Mouse (Mus musculus): ENCODE data around the gene H2-Oa.

H2-Oa gene

DNA sequence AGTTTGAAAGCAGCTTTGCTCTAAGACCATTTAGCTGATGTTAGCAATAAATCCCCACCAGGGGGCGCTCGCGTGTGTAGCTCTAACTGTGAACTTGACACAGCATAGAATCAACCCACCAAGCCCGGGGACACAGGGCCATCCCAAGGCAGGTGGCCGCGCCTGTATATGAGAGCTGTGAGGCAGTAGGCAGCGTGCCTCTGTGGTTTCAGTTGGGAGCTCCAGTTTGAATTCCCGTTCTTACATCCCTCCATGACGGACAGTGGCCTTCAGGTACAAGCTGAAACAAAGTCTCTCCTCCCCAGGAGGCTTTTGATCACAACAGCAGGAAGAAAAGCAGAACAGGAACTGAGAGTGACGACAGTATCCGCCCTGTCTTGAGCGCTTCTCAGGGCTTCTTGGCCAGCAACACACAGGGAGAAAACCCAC is 9.5 kb downstream of the H2-Oa start:
- DNase-seq (ENCODE audit: low spot score) = peak; percentile 76

DNA sequence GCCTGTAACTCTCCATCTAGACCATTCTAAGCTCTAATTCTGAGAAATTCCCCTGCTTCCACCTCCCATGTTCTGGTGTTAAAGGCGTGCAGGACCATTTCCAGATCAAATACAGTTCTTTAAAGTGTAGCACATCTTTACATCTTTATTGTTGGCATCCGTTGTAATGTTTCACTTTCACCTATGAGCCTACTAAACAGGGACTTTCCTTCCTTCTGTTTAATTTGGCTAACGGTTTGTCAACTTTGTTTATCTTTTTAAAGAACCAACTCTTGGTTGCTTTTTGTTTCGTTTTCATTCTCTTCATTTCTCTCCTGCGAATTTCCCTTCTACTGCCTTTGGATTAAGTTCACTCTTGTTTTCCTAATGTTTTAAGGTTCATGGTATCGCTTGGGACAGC is 10.7 kb downstream of the H2-Oa start:
- no peak for DNase-seq (ENCODE audit: low spot score)

DNA sequence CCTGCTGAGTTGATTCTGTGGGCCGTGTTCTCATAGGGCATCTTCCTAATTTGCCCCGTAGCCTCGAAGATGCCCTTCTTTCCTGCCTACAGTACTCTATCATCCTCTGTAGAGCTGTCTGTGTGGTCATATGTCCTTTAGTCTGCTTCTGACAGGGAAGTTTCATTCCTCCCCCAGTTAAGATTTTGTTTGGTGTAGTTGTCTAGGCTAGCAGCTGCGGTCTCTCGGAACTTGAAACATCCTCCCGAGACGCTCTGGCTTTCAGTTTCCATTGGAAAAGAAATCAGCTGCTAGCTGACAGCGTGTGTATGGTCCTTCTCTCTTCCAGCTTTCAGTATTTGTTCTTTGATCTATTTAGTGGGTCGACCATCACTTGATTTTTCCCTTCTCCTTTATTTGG is 12.7 kb downstream of the H2-Oa start:
- no peak for DNase-seq (ENCODE audit: low spot score)

DNA sequence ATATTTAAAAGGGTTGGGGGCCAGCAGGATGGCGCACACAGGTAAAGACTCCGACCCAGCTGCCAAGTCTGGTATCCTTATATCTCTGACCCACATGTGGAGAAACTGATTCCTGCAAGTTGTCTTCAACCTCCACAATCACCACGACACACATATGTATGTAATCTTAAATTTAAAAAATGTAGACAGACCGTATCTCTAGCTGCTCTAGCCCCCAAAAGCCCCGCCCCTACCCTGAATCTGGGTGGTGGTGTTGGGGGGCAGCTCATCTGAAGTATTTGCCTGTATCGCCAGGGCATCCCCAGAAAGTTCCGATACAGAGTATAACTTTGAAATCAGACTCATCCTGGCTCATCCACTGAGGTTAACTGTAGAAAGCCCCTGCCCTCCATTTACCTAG is 14.4 kb downstream of the H2-Oa start:
- DNase-seq (ENCODE audit: low spot score) = no peak

DNA sequence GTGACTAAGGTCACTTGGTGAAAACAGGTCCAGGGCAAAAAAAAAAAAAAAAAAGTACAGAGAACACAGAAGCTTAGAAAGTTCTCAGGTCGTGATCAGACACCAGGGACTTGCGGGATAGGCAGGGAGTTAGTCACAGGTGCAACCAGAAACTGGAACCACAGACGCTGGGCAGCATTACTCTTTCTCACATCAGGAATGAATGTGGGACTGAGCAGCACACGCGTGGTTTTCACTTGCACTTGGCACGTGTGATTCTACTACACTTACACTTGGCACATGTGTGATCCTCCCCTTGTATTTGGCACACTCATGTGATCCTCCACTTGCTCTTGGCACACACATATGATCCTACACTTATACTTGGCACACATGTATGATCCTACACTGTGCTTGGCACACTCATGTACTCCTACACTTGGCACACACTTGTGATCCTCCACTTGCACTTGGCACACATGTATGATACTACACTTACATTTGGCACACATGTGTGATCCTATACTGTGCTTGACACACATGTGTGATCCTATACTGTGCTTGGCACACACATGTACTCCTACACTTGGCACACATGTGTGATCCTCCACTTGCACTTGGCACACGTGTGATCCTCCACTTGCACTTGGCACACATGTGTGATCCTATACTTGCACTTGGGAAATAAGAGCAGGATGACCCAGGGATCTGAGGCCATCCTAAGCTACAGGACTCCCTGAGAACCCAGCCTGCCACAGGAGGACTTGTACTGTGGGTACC is 15.1 kb downstream of the H2-Oa start:
- DNase-seq (ENCODE audit: low spot score) = no peak

DNA sequence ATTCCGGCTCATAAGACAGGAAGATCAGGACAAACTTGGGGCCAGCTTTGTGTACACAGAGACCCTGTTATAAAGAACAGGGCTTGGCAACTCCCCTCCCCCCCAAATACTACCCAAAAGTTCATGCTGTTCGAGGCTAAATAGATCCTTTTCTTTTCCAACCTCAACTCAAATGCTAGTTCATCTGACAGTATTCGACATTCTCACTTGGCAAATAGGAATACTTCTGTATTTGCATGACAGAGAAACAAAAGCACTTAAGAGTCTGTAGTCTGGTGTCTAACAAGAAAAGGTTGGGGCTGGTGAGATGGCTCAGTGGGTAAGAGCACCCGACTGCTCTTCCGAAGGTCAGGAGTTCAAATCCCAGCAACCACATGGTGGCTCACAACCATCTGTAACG is 16.3 kb downstream of the H2-Oa start:
- DNase-seq (ENCODE audit: low spot score) = no peak

DNA sequence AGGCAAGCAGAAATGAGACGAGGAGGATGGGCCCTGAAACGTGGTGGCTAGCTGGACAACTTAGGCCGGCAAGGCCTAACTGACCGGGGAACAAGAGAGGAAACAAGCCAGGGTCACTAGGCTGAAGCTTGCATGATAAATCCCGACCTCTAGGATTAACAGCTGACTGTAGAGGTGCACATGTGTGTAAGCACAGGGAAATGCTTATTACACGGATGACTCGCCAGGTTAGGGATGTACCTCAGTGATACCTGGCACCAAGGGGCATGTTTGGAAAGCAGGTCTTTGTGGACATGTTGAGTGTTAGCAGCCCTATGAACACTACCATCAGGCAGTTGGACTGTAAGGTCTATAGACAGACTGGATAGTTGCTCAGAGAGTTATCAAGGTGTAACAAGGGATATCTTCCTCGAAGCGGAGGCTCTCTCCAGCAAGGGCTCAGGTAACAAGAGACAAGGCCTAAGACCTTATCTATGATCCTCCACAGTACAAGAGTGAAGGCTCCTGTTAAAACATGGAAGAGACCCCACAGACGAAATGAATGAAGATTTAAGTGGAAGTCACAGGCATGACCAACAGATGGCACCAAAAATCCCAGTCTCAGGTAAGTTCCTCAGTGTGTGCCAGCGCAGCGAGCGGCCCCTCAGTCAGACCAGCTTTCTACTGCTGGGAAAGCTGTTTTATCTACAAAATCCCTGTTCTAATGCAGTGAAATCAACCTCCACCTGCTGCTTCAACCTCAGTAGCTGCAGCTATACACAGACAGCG is 17.1 kb downstream of the H2-Oa start:
- DNase-seq (ENCODE audit: low spot score) = no peak

DNA sequence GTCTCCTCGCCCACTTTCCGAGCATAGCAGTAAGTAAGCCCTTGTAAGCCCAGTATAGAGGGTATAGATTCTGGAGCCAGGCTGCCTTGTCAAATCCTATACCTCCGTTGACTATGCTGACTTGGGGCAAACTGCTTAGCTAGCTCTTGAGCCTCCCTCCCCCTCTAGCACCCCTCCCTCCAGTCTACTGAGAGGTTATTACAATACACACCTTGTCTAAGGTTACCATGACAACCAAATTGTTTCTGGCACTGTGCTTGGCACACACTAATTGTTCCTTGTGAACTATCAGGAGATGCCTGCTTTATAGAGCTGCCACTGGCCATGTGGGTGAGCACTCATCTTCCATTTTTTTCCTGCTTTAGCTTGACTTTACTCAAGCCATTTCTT is 17.7 kb downstream of the H2-Oa start:
- DNase-seq (ENCODE audit: low spot score) = no peak

DNA sequence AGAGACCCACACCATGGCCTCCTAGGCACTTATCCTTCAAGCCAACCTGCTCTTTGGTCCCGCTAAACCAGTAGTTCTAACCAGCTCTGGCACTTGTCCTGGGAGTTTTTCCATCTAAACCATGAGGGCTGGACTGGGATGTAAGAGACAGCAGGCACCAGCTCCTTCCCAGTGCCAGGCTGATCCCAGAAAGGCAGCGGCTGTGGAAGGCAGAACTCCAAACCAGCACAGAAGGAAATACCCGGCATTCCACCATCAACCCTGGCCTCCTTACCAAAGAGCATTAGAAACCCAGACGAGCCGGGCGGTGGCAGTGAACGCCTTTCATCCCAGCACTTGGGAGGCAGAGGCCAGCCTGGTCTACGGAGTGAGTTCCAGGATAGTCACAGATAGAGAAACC is 18.2 kb downstream of the H2-Oa start:
- no peak for DNase-seq (ENCODE audit: low spot score)

DNA sequence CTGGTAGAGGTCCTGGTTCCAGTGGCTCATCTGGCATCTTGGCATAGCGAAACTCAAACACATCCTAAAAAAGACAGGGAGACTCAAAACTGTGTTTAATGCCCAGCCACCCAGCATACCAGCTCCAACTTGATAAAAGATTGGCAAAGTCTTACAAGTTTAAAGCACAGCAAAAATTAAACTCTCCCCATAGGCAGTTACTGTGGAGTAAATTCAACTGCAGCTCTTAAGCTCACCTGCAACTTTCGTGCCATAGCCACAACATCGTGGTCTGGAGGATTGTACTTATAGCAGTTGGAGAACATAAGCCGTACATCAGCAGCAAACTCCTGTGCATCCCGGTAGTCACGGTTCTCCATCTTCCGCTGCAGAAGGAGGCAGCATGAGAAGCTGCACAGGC is 22.0 kb downstream of the H2-Oa start:
- no peak for DNase-seq (ENCODE audit: low spot score)

DNA sequence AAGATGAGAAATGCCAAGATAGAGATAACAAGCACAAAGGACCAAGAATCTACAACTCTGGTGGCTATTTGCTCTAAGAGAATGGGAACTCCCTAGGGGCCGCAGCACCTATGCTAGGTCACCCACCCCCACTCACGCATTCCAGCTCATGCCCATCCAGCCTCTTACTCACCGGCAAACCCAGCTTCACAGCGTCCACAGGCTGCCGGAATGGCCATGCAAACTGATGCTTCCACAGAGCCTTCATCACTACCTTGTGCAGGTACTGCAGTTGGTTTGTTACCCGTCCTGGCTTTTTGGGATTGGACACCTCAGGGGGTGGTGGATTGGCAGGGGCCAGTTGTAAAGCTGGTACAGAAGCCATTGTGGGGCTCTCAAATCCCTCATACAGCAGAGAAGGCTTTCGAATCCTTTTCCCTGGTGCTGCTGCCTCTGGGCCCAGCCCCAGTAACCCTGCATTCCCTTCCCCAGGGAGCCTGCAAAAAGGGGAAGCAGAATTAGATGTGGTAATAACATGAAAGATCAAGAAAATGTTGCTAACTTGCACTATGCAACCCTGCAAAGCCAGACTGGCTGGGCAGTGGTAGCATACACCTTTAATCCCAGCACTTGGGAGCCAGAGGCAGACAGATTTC is 24.7 kb downstream of the H2-Oa start:
- no peak for DNase-seq (ENCODE audit: low spot score)

DNA sequence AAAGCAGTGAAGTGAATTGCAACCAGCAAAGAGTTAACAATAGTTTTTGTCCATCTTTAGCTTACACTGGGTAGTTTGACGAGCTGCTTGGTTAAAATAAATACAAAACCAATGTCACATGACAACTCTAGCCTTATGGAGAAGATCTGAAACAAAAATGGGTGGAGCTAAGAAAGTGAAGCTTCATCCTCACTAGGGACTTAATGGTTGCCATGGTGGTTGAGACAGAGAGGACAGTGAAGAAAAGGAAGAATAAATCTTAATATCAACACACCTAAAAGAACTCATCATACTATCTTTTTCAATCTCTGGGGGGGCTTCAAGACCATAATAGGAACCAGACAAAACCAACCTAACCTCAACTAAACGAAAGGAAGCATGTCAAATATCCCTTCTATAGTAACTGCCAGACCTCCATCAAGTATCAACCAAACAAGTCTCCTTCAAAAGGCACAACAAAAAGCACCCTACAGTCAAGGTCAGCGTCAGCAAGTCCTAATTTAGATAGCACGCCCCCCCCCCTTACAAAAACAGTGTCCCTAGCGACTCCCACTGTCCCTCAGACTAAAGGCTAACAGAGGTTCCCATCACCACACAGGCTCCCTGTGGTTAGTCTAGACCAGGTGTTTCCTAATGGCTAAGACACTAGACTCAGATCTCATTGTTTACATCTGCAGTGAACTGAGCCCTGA is 25.4 kb downstream of the H2-Oa start:
- no peak for DNase-seq (ENCODE audit: low spot score)

DNA sequence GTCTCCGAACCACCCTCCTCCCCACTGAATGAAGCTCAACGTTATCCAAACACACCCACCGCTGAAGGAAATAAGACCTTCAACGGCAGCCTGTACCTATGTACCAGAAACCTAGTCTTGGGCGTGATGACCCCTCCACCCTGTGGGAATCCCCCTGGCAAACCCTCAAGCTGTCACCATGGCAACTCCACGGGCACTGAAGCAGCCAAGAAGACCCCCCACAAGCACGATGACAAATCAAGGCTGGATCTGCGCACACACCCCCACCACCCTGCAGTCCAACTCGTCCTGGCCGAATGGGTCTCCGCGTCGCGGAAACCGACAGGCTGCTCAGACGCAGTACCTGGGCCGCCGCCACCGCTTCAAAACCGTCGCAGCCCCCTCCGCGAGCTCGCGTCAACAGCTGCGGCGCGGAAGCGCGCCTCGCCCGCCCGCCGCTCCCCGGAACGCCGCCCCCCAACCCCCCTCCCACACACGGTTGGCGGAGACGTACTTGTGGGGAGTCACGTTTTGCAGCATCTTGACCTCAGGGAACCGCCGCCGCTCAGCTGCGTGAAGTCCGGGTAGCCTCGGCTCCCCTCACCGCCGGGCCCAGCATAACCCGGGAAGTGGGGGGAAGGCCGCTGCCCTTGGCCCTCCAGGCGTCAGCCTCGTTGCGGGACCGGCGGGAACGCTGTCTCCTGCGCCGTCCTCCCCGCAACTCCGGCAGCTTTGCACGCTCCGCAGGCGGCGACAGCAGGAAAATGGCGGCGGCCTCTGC is 26.2 kb downstream of the H2-Oa start:
- peak; percentile 77 for DNase-seq (ENCODE audit: low spot score)

DNA sequence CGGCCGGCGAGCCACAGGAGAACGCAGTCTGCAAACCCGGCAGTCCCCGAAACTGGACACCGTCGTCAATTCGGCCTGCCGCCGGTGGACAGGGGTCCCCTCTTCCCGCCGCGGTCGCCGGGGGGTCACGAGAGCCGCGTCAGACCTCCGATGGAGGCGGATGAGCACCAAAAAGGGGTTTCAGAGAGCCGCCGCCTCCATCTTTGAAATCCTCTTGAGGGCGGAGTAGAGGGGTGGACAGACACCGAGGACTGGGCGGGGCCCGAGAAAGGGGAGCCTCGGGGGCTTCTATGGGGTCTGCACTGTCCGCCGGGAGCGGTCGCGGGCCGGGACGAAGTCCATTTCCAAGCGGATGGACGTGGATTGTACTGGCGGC is 26.7 kb downstream of the H2-Oa start:
- DNase-seq (ENCODE audit: low spot score) = no peak

DNA sequence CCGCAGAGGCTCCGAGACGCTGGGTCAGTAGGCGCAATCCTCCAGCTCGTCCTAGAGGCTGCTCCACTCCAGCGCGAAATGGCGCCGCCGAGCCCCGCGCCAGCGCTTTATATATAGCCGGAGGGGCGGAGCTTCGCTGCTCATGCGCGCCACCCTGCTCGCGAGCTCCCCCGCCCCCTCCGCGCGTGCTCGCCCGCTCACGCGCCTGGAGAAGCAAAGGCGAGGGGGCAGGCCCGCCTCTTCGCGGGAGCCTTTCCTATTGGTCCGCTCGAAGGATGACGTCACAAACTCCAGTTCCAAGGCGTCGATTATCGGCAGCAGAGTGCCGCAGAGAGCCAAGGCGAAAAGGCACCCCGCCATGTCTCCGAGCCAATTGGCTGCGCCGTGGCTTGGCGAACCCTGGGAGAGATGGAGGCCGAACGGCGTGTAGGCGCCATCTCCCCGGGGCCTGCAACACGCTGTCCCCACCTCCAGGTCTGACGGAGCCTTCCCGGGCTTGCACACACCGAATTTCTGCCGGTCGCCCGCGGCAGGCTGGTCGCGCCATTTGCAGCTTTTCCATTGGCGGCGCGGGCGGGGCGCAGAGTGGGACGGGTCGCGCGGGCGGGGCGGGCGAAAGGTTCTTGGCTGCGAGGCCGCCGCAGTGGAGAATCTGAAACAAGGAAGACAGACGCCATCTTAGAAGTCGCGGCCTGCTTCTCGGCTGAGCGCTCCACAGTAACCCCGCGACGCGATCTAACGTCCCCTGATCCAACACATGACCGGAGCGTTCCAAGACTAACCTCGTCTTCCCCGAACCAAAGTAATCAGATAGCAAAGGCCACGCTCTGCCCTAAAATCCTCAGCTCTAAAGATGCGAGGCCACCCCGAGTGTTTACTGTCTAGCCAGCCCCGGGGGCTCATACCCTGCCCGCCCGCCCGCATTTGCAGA is 27.4 kb downstream of the H2-Oa start, which contains the start of gene H2-DMa:
Gene H2-DMa (plus strand): TSS at position 293 of the 931 bp plus-strand sequence.
- peak; percentile 98 for DNase-seq (ENCODE audit: low spot score)

DNA sequence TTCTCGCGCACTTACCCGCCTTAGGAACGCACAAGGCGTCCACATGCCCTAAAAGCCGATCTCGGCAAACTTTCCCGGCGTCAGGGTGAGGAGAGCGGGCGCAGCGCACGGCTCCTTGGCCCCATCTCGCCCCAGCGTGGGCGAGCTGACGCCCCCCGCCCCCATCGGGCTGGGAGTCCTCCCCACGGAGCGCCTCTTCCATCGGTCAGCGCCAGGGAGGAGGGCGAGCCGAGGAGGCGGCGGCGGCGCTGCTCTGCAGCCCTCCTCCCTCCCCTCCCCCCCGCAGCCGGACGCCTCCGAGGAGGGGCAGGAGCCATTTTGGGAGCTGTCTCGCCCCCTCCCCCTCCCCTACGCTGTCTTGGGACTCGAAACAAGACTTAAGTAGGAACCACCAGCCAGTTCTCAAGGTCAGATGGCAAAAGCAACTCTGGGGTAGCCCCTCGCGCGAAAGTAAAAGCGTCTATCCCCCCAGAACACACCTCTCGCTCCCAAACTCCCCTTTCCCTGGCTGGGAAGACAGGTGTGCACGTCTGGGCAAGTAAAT is 28.1 kb downstream of the H2-Oa start:
- DNase-seq (ENCODE audit: low spot score) = peak; percentile 92

DNA sequence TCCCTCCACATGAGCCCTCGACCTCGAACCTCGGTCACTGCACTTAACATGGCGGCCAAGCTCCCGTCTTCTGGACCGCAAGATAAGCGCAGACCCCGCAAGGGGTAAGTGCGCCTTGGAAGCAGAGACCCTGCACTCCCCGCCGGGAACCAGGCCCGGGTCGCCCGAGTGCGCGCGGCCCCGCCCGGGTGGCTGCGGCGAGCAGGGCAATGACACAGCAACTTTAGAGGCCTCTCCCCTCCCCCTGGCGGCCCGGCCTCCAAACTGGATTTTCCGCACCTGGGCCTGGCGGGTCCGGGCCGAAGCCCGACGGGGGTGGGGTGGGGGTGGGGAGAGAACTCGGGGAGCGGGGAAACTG is 28.7 kb downstream of the H2-Oa start:
- peak; percentile 87 for DNase-seq (ENCODE audit: low spot score)

DNA sequence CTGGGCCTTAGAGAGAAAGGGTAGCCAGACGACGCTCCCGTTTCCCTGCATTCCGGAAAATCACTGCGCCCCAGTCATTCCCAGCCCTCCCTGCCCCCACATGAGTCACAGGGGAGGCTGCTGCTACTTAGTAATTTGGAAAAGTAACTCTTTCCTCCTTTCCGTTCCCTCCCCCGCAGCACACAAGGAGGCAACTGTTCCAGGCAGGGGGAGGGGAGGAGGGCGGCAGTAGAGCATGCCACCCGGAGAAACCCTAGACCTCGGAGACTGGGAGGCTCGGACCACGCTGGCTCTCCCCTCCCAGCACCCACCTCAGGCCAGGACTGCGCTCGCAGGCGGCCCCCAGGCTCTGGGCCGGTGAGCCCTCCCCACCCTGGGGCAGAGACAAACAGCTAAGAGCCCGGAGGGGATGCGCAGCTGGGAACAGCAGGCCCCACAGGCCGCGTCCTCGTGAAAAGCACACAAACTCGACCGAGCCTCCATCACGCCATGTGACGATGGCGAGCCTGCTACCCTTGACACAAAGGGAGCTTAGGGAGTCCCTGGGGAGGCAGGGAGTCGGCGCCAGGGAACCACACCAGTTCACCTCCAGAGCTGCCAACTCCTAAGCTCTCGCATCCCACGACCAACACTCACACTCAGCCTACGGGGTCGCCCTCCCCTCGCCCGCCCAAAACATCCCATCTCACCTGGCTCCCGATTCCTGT is 29.2 kb downstream of the H2-Oa start:
- peak; percentile 94 for DNase-seq (ENCODE audit: low spot score)

DNA sequence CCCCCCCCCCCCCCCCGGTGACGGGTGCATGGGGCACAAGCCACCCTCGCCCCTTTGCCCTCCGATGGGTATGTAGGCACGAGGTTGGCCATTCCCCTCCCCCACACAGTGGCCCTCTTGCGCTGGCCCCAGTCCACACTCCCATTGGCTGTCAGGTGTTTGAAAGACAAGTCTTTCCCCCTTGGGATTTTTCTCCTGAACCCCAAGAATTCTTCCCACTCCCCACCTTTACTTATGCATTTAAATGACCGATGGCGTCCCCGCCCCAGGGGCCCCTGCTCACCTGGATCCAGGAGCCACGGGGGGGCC is 29.7 kb downstream of the H2-Oa start:
- peak; percentile 78 for DNase-seq (ENCODE audit: low spot score)
